Mouse (Mus musculus) left cerebral cortex, adult 11 months (tissue): ENCODE results near the gene Hagh.

Experiments used
- DNase-seq: peaks from one replicate; pipeline ENCODE4 v3.0.0; 2022; ENCODE audit warnings: low spot score

Gene Hagh

DNA sequence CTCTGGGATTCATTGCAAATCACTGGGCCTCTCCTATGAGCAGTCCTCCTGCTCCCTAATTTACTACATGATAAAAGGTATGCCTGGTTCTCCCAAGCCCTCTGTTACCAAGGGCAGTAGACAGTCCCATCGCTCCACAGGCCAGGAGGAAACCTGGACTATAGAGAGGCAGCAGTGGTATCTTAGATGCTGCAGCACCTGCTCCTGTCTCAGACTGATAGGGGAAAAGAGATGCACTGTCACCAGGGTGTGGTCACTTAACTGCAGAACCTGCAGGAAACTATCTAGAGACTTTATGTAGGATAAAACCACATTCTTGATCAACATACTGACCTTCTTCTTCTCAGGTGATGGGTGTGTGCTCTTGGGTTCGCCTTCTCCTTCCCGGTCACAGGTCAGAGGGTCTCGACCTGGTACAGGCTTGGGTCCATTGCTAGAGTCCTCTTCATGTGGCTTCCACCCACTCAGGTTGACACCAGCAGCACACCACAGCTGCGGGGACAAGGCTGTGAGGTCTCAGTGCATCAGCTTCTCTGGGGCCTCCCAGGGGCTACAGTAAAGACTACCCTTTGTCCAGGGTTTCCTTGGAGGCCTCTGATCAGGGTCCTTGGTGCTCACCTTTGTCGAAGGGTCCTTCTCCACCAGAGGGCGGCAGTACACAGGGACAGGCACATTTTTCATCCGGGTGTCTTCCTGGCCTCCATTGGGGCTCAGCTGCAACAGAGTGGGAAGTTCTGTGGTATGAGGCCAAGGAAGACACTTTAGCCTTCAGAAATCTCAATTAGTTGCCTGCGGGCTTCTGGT lies 62.9 kb downstream of the Hagh start:
- DNase-seq = no peak

GRCm38 (mm10) chr17:24903767-24904166 lies 63.8 kb downstream of the Hagh start:
- DNase-seq = no peak

DNA sequence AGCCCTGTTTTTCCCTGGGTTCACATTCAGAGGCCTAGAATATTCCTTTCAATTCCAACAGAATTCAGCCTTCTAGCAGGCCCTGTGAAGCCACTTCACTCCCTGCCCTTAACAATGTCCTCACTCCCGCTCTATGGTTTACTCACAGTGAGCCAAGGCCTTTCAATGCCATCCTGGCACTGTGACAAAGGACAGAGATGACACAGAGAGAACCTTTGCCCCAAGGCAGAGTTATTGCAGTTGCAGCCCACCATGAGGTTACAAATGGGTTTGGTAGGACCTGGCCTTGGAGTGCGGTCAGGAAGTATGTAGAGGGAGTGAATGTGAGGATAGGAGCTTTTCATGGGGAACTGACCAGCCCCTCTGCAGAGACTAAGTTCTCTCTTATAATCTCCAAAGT lies 67.6 kb downstream of the Hagh start:
- DNase-seq = no peak

- DNase-seq = no peak
These were observed 74.0 kb downstream of the Hagh start for GRCm38 (mm10) chr17:24913984-24914383.
